Mouse (Mus musculus) adrenal gland, postnatal 25 days (tissue): ENCODE data around the gene Mtfmt. TPM values are rescaled to one million over a fixed set of nuclear protein-coding genes. Genes with fewer than 3 reads are reported as not detected.

ENCODE experiments used
- DNase-seq: peaks from one replicate; pipeline ENCODE4 v3.0.0; 2021; ENCODE audit warnings: mixed read lengths
- long read RNA-seq: library from polyadenylated mRNA; stranded (forward); transcript quantifications from one replicate; pipeline ENCODE4 v2.0.0, GENCODE M21; 2021
- total RNA-seq: library from RNA; stranded (reverse); gene quantifications from 2 replicates; pipeline ENCODE4 v1.2.3, GENCODE M21; 2021

The Mtfmt gene
- 16.9 and 20.1 TPM in 2 replicates for total RNA-seq
- long read RNA-seq, transcript Mtfmt-201 (9 exons, 2,042 nt): major isoform, 5 of 8 reads
- long read RNA-seq, partial matches to known transcripts: 2 of 8 reads
- long read RNA-seq, other reads (novel, unspliced or antisense): 1 of 8 reads

DNA sequence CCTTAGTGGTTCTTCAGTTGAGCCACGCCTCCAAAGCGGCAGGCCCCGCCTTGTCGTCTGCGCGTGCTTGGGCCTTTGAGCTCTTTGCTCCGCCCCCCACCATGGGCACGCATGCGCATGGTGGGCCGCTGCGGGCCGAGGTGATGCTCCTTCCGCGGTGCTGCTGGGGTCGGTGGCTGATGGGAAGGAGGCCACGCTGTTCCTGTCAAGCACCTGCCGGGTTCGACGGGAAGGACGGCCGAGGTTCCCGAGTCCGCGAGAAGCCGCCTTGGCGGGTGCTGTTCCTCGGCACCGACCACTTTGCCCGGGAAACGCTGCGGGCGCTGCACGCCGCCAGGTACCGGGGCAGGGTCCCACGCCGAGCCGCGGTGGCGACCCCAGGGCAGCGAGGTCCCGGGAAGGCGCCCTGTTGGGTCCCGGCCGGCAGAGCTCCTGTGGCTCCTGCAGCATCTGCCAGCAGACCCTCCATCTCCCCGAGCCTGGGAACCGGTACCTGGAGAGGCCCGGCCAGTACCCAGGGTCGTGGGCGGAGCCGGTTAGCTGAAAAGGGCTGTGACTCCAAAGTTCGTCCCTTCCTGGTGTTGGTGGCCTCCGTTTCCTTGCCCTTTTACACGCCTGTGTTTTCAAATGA lies at the start of gene Mtfmt:
Gene Mtfmt, plus strand, starts transcription at position 112 of the 631 bp plus-strand sequence.
- DNase-seq: peak; percentile 96

DNA sequence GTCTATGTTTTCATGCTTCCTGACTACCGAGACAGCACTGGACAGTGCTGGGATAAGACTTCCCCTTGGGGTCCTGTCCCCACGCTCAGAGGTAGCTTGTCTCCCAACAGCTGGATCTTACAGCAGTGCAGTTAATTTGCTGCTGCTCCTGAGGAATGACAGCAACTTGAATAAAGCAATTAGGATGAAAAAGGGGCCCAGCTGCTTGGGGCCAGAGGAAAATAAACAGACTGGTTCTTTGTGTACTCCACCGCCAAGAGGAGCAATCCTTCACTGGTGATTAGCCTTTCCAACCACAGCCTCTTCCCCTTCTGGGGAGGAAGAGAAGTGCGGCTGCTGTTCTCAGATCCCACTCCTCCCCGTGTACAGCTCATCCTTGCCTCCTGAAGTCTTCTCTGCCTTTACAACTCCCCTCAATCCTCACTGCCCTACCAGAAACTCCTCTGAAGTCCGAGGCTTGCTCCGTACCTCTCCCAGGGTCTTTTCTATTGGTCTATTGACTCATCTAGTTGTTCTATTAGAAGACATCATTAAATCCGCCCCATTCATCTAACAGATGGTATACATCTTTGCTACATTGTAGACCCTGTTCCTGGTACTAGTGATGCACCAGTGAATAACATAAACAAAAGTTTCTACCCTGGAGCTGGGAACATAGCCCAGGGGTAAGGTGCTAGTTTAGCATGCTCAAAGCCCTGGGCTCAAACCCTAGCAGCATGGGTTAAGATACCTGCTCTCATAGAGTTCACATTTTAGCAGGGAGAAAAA lies 49.0 kb upstream of the Mtfmt start:
- no peak for DNase-seq

GRCm38 (mm10) chr9:65390752-65391612 lies 44.6 kb upstream of the Mtfmt start:
- DNase-seq: no peak

GRCm38 (mm10) chr9:65391613-65391964 lies 44.0 kb upstream of the Mtfmt start, which contains the start of gene Kbtbd13:
Gene Kbtbd13, minus strand, starts transcription at chr9:65391652.
- DNase-seq: no peak

DNA sequence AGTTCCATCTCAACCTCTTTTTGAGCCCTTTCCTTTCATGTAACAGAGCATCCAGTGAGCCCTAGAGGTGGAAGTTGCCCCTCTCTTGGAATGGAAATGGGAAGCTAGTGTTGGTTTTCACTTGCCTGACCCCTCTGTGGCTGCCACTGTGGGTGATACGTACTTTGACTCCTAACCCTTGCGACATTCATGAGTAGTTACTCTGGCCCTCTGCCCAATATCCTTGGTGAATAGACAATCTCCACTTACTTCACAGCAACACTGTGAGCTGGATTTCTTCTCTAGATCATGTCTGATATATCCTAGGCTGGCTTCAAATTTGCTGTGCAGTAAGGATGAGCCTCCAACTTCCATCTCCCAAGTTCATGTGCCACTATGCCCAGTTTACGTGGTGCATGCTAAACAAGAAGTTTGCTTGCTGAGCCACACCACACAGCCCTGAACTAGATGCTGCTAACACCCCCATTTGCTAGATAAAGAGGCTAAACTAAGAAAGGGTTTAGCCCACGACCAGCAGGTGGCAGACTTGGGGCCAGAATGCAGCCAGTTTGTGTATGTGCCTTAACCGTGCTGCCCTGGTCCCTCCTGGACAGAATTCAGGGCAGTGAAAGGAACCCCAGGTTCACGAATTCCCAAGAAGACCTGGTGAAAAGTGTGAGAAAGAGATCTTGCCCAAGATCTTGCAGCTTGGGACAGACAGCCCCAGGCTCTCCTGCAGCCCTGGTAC lies 42.8 kb upstream of the Mtfmt start:
- DNase-seq: peak; percentile 79

DNA sequence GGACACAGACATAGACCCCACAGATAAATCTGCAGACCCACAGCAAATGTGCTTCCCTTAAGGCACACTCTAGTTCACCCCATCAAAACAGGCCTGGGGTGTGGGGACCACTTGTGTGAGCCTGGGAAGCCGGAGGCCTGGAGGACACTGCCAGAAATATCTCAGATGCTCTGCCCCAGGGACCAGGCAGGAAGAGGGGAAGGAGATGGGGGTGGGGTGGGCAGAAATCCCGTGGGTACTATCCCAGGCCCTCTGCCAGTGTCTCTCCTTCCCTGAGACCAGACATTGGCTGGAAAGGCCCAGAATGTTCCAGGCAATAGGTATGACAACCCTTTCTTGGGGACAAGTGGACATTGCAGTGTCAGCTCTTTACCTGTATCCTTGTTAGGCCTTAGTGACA lies 42.0 kb upstream of the Mtfmt start:
- no peak for DNase-seq

- DNase-seq: no peak
Observed at GRCm38 (mm10) chr9:65394360-65394759, 41.2 kb upstream of the Mtfmt start.

DNA sequence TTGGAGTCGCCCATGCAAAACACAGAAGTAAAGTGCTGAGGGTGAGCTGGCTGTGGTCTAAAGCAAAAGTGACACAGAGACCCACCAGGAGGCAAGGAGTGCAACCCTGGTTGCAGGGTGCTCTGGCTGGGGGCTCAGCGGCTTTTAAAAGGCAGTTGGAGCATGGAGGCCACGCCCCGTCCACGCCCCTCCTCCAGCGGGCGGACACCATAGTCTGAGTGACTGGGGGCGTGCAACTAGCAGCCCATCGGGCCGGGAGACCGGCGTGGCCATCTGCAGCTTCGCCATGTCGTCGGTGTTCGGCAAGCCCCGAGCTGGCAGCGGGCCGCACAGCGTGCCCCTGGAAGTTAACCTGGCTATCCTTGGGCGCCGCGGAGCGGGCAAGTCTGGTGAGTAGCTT lies 37.3 kb upstream of the Mtfmt start, which contains the start of gene Rasl12:
Gene Rasl12, plus strand, starts transcription at position 228 of the 400 bp plus-strand sequence.
- peak; percentile 73 for DNase-seq

- DNase-seq: no peak
Observed at GRCm38 (mm10) chr9:65399934-65400333, 35.6 kb upstream of the Mtfmt start.

DNA sequence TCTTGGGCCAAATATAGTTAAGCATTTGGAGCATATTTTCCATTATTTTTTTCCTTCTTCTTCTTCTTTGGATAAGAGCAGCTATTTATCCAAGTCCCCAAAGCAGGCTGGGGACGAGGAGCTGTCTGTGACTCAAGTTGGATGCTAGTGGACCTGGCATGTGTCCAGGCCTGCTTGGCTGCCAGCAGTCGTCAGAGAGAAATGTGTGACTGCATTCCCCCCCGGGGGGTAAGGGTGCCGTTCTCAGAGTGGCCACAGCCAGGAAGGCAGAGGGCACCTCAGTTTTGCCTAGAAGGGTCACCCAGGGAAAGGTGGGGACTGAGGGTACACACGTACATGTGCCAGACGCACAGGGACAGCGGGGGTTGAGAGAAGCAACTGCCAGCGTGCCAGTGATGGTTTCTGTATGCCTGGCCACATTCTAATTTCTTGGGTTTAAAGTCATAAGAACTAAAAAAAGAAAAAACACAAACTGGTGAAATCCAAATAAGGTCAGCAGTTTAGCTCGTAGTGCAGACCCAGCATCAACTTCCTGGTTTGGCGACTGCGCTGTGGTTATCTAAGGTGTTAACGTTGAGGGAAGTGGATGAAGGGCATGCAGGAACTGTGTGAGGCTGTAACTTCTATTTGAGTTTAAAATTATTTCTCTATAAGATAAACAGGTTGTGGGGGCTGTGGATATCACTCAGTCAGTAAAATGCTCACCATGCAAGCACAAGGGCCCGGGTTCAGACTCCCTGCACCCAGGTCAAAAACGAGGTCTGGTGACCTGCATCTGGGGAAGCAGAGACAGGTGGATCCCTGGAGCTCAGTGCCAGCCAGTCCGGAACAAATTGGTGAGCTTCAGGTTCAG lies 31.0 kb upstream of the Mtfmt start:
- peak; percentile 92 for DNase-seq

GRCm38 (mm10) chr9:65405184-65405449 lies 30.5 kb upstream of the Mtfmt start:
- DNase-seq: no peak

DNA sequence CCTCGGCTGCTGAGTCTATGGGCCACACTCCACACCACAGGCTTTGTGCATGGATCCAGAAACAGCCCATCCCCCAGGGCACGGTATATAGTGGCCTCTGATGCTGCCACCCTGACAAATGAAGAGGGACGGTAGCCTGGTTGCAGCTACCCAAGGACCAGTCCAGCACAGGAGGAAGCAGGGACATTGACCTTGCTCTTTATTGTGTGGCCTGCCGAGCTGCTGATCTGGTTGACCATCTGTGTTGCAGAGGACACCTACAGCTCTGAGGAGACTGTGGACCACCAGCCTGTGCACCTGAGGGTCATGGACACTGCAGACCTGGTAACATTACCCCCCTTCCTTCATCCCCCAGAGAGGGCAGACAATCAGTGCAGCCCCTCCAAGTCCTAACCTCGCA lies 28.3 kb upstream of the Mtfmt start:
- DNase-seq: no peak

GRCm38 (mm10) chr9:65407861-65408260 lies 27.7 kb upstream of the Mtfmt start:
- DNase-seq: no peak

DNA sequence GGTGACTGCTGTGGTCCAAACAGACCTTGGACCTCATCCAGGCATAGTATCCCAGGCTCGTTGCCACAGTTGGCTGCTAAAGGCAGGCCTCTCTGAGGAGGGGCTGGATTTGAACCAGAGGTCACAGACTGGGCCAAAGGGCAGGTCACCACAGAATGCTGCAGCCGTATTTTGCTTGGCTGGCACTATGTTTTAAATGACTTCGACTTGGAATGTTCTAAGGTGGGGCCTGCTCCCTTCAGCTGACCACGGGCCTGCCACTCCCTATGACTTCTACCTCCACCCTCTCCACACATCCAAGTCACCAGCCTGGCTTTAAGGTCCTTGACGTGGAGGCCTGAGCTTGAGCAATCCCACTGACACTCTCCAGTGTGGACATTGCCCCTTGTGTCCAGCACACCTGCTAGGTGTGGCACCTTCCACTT lies 26.7 kb upstream of the Mtfmt start:
- peak; percentile 48 for DNase-seq

- no peak for DNase-seq
Observed at GRCm38 (mm10) chr9:65410378-65410777, 25.2 kb upstream of the Mtfmt start.

DNA sequence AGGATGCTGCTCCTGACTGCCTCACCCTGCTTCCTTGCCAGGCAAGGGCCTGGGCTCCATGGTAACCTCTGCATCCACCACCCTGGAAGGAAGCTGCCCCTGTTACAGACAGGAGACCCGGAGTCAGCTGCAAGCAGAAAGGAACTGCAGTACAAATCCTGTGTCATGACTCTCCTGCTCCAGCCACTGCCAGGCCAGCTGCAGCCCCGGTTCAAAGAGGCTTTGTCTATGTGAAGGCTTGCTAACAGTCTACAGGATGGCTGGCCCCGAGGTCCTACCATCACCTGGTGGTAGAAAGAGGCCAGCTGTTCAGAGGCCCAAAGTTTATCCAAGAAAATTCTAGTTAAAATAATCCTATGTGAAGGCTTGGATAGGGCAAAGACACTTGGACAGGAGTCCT lies 24.3 kb upstream of the Mtfmt start:
- DNase-seq: no peak

DNA sequence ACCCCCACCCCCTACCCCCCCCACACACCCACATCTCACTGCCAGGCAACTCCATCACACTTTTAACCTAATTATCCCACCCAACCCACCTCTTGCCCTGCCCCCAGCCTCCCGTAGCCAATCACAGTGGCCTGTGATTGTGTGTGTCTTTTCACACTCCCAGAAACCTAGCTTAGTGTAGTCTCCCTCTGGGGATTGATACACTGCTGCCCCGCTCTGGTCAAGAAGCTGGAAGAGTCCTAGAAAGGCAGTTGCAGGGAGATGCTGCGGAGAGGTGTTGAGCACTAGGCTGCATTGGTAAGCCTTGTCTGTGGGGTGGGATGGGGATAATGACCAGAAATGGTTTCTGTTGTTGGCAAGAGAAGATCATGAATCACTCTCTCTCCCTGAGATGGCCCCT lies 17.8 kb upstream of the Mtfmt start:
- DNase-seq: no peak

DNA sequence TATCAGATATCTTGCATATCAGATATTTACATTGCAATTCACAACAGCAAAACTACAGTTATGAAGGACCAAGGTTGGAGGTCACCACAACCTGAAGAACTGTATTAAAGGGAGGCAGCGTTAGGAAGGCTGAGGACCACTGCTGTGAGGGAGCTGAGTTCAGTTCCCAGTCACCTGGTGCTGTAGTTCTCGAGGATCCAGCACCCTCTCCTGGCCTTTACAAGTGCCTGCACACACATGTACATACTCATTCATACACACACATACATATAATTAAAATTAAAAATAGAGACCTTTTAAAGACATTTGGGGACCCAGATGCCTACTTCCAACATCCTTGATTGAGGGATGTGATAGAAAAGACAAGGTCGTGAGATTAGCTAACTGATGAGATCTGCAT lies 15.9 kb upstream of the Mtfmt start:
- no peak for DNase-seq

GRCm38 (mm10) chr9:65422760-65423501 lies 12.7 kb upstream of the Mtfmt start, which contains the start of gene Slc51b:
Gene Slc51b, minus strand, starts transcription at chr9:65422955.
- peak; percentile 29 for DNase-seq

GRCm38 (mm10) chr9:65424393-65424792 lies 11.2 kb upstream of the Mtfmt start:
- DNase-seq: no peak
